Mouse (Mus musculus) CH12.LX (cell line): ENCODE measurements around the gene Gm7247.

ENCODE experiments used
- BHLHE40 ChIP-seq: IDR thresholded peaks from 2 replicates; pipeline ENCODE4 v1.6.1; 2011; ENCODE audit warnings: mild to moderate bottlenecking, low read depth, low read length, improper control_type of control experiment
- CHD2 ChIP-seq: IDR thresholded peaks from 2 replicates; pipeline ENCODE4 v1.6.1; 2011; ENCODE audit warnings: low read length, improper control_type of control experiment
- CTCF ChIP-seq, 2 experiments: IDR thresholded peaks in 1 of 2; conservative IDR thresholded peaks in 1 of 2; 2 replicates each; pipeline ENCODE4 v1.5.1; 2011 to 2012; ENCODE audit warnings: low read depth in 2 of 2, low read length in 2 of 2, improper control_type of control experiment in 1 of 2, inconsistent platforms in 1 of 2, mild to moderate bottlenecking in 1 of 2, moderate library complexity in 1 of 2
- E2F4 ChIP-seq: IDR thresholded peaks from 2 replicates; pipeline ENCODE4 v1.6.1; 2011; ENCODE audit warnings: low read depth, low read length, improper control_type of control experiment; ENCODE audit not compliant: insufficient replicate concordance
- JUN ChIP-seq: IDR thresholded peaks from 2 replicates; pipeline ENCODE4 v1.6.1; 2011; ENCODE audit warnings: low read depth, mild to moderate bottlenecking, low read length, improper control_type of control experiment, moderate library complexity; ENCODE audit not compliant: insufficient read depth
- MAZ ChIP-seq: IDR thresholded peaks from 2 replicates; pipeline ENCODE4 v1.6.1; 2012; ENCODE audit warnings: low read depth, mild to moderate bottlenecking, inconsistent platforms, low read length, improper control_type of control experiment, moderate library complexity
- NELFE ChIP-seq: IDR thresholded peaks from 2 replicates; pipeline ENCODE4 v1.6.1; 2011; ENCODE audit warnings: low read depth, low read length, improper control_type of control experiment
- POLR2A ChIP-seq: IDR thresholded peaks from 2 replicates; pipeline ENCODE4 v1.6.1; 2011; ENCODE audit warnings: low read depth, mild to moderate bottlenecking, improper control_type of control experiment, low read length
- RCOR1 ChIP-seq: conservative IDR thresholded peaks from 2 replicates; pipeline ENCODE4 v1.6.1; 2012; ENCODE audit warnings: low read depth, mild to moderate bottlenecking, inconsistent platforms, low read length, improper control_type of control experiment
- SMC3 ChIP-seq: IDR thresholded peaks from 2 replicates; pipeline ENCODE4 v1.6.1; 2011; ENCODE audit warnings: low read depth, low read length, improper control_type of control experiment
- USF1 ChIP-seq: IDR thresholded peaks from 2 replicates; pipeline ENCODE4 v1.6.1; 2014; ENCODE audit warnings: low read depth, mild to moderate bottlenecking, inconsistent platforms, low read length, improper control_type of control experiment
- USF2 ChIP-seq: conservative IDR thresholded peaks from 2 replicates; pipeline ENCODE4 v1.6.1; 2011; ENCODE audit warnings: low read depth, low read length, improper control_type of control experiment
- ZKSCAN1 ChIP-seq: IDR thresholded peaks from 2 replicates; pipeline ENCODE4 v1.6.1; 2012; ENCODE audit warnings: low read depth, inconsistent platforms, low read length, improper control_type of control experiment, borderline replicate concordance

- TF ChIP-seq ZKSCAN1 = no peak
- no peak for TF ChIP-seq NELFE
- no peak for TF ChIP-seq USF1
- TF ChIP-seq CHD2 = no peak
- no peak for TF ChIP-seq CTCF (conservative IDR thresholded peaks at IDR 0.05 in 1 of 2, IDR thresholded peaks at IDR 0.05 in 1 of 2; ENCODE audit: low read depth in 2 of 2, low read length in 2 of 2)
- no peak for TF ChIP-seq BHLHE40
- TF ChIP-seq POLR2A = no peak
- no peak for TF ChIP-seq USF2
- TF ChIP-seq RCOR1 = no peak
- no peak for TF ChIP-seq SMC3
- TF ChIP-seq JUN = no peak
- TF ChIP-seq MAZ = no peak
- no peak for TF ChIP-seq E2F4
Observed at GRCm38 (mm10) chr14:51361456-51361855, at the start of gene Gm7247.
